Mouse (Mus musculus): Measurements from ENCODE around the gene Mon2. TPM values are rescaled to one million over a fixed set of nuclear protein-coding genes. Genes with fewer than 3 reads are reported as not detected.
A peak's percentile ranks its signal among the peaks of the same experiment; 100 is the strongest.

Gene Mon2
- polyA plus RNA-seq, 1 experiment: 49.0 TPM

DNA sequence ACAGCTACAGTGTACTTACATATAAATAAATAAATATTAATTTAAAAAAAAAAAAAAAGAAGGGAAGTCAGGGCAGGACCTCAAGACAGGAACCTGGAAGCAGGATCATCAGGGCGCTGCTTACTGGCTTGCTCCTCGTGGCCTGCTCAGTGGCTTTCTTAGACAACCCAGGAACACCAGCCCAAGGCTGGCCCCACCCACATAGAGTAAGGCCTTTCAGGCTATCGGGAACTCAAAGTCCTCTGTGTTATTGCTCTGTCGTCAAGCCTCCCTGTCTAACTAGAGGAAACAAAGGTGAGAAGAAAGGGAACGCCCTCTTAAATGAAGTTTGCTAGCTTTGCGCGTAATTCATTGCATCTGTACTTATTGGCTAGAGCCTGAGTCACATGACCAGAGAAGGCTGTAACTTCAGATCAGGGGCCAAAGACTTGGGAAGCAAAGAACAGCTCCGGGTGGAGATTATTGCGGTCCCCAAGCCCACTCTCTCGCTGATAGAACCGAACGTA, 13.2 kb upstream of the Mon2 start:
- H3K36me3 ChIP-seq (ENCODE audit: control insufficient read depth, insufficient read depth, low read length): no peaks in the 10 kb centered on the region
- 0 out of 2 replicates have a peak overlapping the region, but pooled peaks have one; percentile 7 for H3K27ac ChIP-seq (ENCODE audit: insufficient read depth, low read depth, low read length)
- no peaks in the 10 kb centered on the region for H3K27me3 ChIP-seq (ENCODE audit: control insufficient read depth, insufficient read depth, low read length)
- H3K4me1 ChIP-seq (ENCODE audit: control insufficient read depth, insufficient read depth, insufficient read length, low read length): peaks cover 5% of the 10 kb centered on the region; the same call in 1 of the 2 replicates
- WGBS: 30% methylated on average over 12 of the region's 12 CpGs
- TF ChIP-seq POLR2A (IDR thresholded peaks at IDR 0.05; ENCODE audit: low read depth, low read length) (no peak), CTCF (IDR thresholded peaks at IDR 0.05; ENCODE audit: extremely low read depth, insufficient read length, insufficient replicate concordance, low read depth, low read length) (no peak)
- H3K4me3 ChIP-seq (ENCODE audit: low read depth, low read length): peak overlapping the region; percentile 33; the same call in 1 of the 2 replicates

DNA sequence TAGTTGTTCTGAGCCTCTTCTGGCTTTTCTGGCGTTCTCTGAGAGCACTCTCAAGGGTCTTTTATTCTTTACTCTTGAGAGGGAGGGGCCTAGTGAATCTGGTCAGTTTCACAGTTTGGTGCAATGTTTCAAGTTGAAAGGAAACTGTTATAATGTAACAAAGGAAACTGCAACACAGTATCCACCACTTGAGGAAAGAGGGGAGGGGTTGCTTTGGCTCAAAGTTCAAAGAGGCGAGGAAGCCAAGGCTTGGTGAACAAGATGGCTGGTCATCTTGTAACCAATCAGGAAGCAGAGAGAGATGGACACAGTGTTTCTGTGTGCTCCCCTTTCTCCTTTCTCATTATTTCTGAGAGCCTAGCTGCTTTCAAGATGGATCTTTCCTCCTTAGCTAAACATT, 10.5 kb upstream of the Mon2 start:
- H3K4me1 ChIP-seq (ENCODE audit: control insufficient read depth, insufficient read depth, insufficient read length, low read length): peaks cover 5% of the 10 kb centered on the region; the same call in 1 of the 2 replicates
- H3K27ac ChIP-seq (ENCODE audit: insufficient read depth, low read depth, low read length): no peak overlapping the region
- H3K27me3 ChIP-seq (ENCODE audit: control insufficient read depth, insufficient read depth, low read length): no peaks in the 10 kb centered on the region
- H3K36me3 ChIP-seq (ENCODE audit: control insufficient read depth, insufficient read depth, low read length): no peaks in the 10 kb centered on the region
- TF ChIP-seq POLR2A (IDR thresholded peaks at IDR 0.05; ENCODE audit: low read depth, low read length) (no peak), CTCF (IDR thresholded peaks at IDR 0.05; ENCODE audit: extremely low read depth, insufficient read length, insufficient replicate concordance, low read depth, low read length) (no peak)
- 69% methylated on average over 2 of the region's 2 CpGs for WGBS
- H3K4me3 ChIP-seq (ENCODE audit: low read depth, low read length): no peak overlapping the region

DNA sequence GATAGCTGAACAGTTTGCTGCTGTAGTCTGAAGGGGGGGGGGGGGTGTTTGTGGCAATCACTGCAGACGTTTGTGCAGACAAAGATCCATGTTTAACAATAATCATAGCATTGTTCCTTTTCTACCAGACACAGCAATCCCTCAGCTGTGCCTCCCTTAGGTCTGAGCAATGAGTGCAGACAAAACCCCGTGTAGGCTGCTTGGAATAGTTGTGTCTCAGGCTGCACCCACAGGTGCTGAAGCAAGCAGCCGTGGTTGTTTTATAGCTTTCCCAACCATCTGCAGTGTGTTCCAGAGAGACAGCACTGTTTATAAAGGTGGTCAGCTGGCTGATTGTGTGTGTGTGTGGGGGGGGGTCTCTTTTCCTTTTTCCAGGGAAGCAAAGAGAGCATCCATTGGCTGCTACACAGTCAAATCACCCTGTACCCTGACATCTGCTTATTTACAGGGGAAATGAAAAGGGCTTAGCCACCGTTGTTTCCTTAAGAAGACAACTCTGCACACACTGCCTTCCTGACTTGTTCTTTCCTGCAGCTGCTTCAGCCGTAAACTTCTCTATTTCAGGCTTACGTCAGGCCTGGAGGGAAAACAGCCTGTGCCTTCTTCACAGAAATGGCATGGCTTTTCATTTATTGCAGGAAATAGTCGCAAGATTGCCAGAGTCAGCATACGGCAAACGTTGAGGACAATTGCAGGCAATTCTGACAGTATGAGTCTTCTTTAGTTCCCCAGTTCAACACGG, 8.8 kb upstream of the Mon2 start:
- H3K4me3 ChIP-seq (ENCODE audit: low read depth, low read length): no peak overlapping the region
- WGBS: 29% methylated on average over 10 of the region's 10 CpGs
- TF ChIP-seq POLR2A (IDR thresholded peaks at IDR 0.05; ENCODE audit: low read depth, low read length): no peak
- TF ChIP-seq CTCF (IDR thresholded peaks at IDR 0.05; ENCODE audit: extremely low read depth, insufficient read length, insufficient replicate concordance, low read depth, low read length): no peak
- peaks cover 5% of the 10 kb centered on the region; the same call in 1 of the 2 replicates for H3K4me1 ChIP-seq (ENCODE audit: control insufficient read depth, insufficient read depth, insufficient read length, low read length)
- no peak overlapping the region for H3K27ac ChIP-seq (ENCODE audit: insufficient read depth, low read depth, low read length)
- no peaks in the 10 kb centered on the region for H3K36me3 ChIP-seq (ENCODE audit: control insufficient read depth, insufficient read depth, low read length)
- no peaks in the 10 kb centered on the region for H3K27me3 ChIP-seq (ENCODE audit: control insufficient read depth, insufficient read depth, low read length)

DNA sequence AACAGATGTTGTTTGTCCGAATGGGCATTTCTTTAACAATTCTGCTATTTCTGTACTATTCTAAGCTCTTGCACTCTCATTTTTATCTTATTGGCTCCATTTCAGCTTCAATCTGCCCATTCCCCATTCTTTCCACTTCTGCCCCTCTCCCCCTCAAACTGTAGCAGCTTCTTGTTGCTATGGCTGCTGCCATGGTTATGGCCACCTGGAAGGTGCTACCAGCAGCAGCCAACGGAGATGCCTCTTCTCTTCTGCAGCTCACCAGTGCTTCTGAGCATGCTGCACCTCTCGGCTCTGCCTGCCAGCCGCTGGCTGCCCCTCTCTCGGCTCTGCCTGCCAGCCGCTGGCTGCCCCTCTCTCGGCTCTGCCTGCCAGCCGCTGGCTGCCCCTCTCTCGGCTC, 8.0 kb upstream of the Mon2 start:
- H3K4me3 ChIP-seq (ENCODE audit: low read depth, low read length): no peak overlapping the region

DNA sequence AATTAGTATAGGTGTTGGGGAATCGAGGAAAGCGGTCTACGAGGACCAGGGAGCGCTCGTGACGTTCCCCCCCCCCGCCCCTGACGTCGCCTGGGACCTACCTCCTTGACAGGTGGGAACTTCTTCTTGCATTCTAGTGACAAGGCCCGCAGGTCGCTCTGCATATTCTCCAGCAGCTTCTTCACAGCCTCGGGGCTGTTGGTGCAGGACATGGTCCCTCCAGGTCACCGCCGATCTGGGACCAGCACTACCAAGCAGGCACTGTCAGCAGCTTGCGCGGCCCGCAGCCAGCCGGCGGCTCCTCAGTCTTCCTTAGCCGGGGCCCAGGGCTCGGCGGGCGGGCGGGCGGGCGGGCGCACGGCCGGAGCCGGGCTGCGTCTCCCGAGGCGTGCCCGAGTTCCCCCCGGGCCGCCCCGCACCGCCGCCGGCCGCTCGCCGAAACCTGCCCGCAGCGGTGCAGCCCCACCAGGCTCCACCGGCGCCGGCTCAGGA, 508 bp downstream of the Mon2 start:
- WGBS: 1% methylated on average over 47 of the region's 48 CpGs
- Histone ChIP-seq H3K4me1 (ENCODE audit: control insufficient read depth, insufficient read depth, insufficient read length, low read length) (peaks cover 13% of the 10 kb centered on the region; the same call in 1 of the 2 replicates), H3K36me3 (ENCODE audit: control insufficient read depth, insufficient read depth, low read length) (no peaks in the 10 kb centered on the region; the same call in 1 of the 2 replicates), H3K27ac (ENCODE audit: insufficient read depth, low read depth, low read length) (peak overlapping the region; percentile 50; the same call in 1 of the 2 replicates), H3K4me3 (ENCODE audit: low read depth, low read length) (peak overlapping the region; percentile 98), H3K27me3 (ENCODE audit: control insufficient read depth, insufficient read depth, low read length) (no peaks in the 10 kb centered on the region)
- TF ChIP-seq POLR2A (IDR thresholded peaks at IDR 0.05; ENCODE audit: low read depth, low read length) (no peak), CTCF (IDR thresholded peaks at IDR 0.05; ENCODE audit: extremely low read depth, insufficient read length, insufficient replicate concordance, low read depth, low read length) (no peak)

More for the DNA sequence above, 8.0 kb upstream of the Mon2 start:
- Histone ChIP-seq H3K36me3 (ENCODE audit: control insufficient read depth, insufficient read depth, low read length) (no peaks in the 10 kb centered on the region), H3K27ac (ENCODE audit: insufficient read depth, low read depth, low read length) (no peak overlapping the region), H3K27me3 (ENCODE audit: control insufficient read depth, insufficient read depth, low read length) (no peaks in the 10 kb centered on the region), H3K4me1 (ENCODE audit: control insufficient read depth, insufficient read depth, insufficient read length, low read length) (peaks cover 5% of the 10 kb centered on the region; the same call in 1 of the 2 replicates)
- TF ChIP-seq CTCF (IDR thresholded peaks at IDR 0.05; ENCODE audit: extremely low read depth, insufficient read length, insufficient replicate concordance, low read depth, low read length): no peak
- TF ChIP-seq POLR2A (IDR thresholded peaks at IDR 0.05; ENCODE audit: low read depth, low read length): no peak
- 85% methylated on average over 9 of the region's 9 CpGs for WGBS

DNA sequence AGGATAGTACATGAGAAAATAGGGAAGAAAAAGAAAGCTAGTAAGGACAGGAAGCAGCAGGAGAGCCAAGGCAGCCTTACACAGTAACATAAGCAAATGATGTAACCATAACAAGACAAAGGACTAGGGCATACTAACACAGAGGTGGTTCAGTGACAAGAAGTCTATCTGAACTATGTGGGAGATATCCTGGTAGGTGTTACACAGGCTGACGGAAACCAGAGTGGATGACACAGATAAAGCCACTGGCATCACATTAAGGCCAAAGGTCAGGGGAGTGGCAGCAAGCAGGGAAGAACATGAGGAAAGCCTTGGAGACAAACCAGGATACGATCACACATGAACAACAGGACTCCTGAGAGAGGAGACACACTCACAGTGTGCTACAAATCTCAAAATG, 4.3 kb downstream of the Mon2 start:
- no peak for TF ChIP-seq POLR2A (IDR thresholded peaks at IDR 0.05; ENCODE audit: low read depth, low read length)
- no peak for TF ChIP-seq CTCF (IDR thresholded peaks at IDR 0.05; ENCODE audit: extremely low read depth, insufficient read length, insufficient replicate concordance, low read depth, low read length)
- WGBS: 19% methylated on average over 2 of the region's 2 CpGs
- Histone ChIP-seq H3K27me3 (ENCODE audit: control insufficient read depth, insufficient read depth, low read length) (no peaks in the 10 kb centered on the region), H3K4me1 (ENCODE audit: control insufficient read depth, insufficient read depth, insufficient read length, low read length) (peaks cover 13% of the 10 kb centered on the region; the same call in 1 of the 2 replicates), H3K4me3 (ENCODE audit: low read depth, low read length) (no peak overlapping the region), H3K27ac (ENCODE audit: insufficient read depth, low read depth, low read length) (peak overlapping the region; percentile 62), H3K36me3 (ENCODE audit: control insufficient read depth, insufficient read depth, low read length) (peaks cover 6% of the 10 kb centered on the region)

DNA sequence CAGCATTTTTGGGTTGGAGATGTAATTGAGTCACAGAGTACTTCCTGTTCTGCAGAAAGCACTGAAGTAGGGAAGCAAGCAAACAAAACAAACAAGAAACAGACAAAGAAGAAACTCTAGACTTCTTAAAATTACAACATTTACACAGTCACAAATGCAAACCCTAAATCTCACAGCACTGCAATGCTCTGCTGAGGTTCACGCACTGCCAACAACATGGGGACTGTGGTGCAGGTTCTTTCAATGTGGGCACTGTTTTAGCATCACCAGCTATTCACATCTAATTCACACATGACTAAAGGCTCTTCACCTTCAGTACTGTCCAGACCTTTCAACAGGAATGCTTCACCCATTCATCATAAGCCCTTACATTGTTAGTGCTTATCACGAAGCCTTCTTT, 13.3 kb downstream of the Mon2 start:
- Histone ChIP-seq H3K4me1 (ENCODE audit: control insufficient read depth, insufficient read depth, insufficient read length, low read length) (peaks cover 2% of the 10 kb centered on the region; the same call in 1 of the 2 replicates), H3K36me3 (ENCODE audit: control insufficient read depth, insufficient read depth, low read length) (peaks cover 5% of the 10 kb centered on the region), H3K4me3 (ENCODE audit: low read depth, low read length) (no peak overlapping the region), H3K27me3 (ENCODE audit: control insufficient read depth, insufficient read depth, low read length) (no peaks in the 10 kb centered on the region), H3K27ac (ENCODE audit: insufficient read depth, low read depth, low read length) (no peak overlapping the region)
- TF ChIP-seq CTCF (IDR thresholded peaks at IDR 0.05; ENCODE audit: extremely low read depth, insufficient read length, insufficient replicate concordance, low read depth, low read length) (no peak), POLR2A (IDR thresholded peaks at IDR 0.05; ENCODE audit: low read depth, low read length) (no peak)
- WGBS: 90% methylated on average over 2 of the region's 2 CpGs

All from small intestine, adult 2 months (tissue).